ENCODE assay signal across 11 mouse cellular contexts in the genomic region with DNA sequence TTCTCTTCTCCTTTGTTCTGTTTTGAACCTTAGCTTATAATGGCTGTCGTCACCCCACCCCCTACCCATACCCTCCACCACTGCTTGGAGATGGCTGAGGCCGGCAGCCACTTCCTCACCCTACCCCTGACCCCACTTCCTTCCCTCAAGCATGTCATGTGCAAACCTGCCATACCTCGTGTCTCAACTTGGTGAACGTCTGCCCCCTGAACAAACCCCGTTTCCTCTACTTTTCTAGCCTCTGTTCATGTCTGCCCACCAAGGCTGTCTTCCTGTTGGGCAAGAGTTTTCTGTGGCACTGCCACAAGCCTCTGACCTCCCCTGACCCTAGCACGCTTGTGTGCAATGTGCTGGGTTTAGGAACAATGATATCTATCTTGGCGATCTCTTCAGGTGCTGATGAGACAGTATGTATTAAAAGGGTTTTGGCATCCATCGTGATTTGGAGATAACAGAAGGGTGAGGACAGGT.
A peak's percentile ranks its signal among the peaks of the same experiment; 100 is the strongest.
DNase-seq lines count a peak whose midpoint lies in the region; ATAC-seq and TF ChIP-seq lines count a peak whose summit lies in the region.
"Had no signal": no experiment of that assay in that cellular context is flagged by ENCODE, and none has a peak within 500 bp of the region (broad histone marks: within the 10 kb centered on the region; RNA-seq: fewer than 3 reads in every experiment).

No protein-coding gene starts in this region.

- peaks cover 16% of the 10 kb centered on the region for H3K4me1 ChIP-seq in liver, adult 2 months (ENCODE audit: control insufficient read depth, insufficient read depth, low read length)
- H3K4me1 ChIP-seq in megakaryocyte, embryonic 14.5 days, result peaks cover 49% of the 10 kb centered on the region
- H3K4me1 ChIP-seq in neural tube, embryonic 15.5 days, result no peaks in the 10 kb centered on the region

- no peak overlapping the region for H3K4me2 ChIP-seq in neural tube, embryonic 15.5 days
- H3K4me2 ChIP-seq: hindbrain, embryonic 13.5 days; limb, embryonic 12.5 days had no signal

- no peak overlapping the region for H3K9ac ChIP-seq in liver, adult 2 months (ENCODE audit: low read depth, low read length)
- no peak overlapping the region for H3K9ac ChIP-seq in neural tube, embryonic 15.5 days (replicated peaks)
- H3K9ac ChIP-seq: hindbrain, embryonic 13.5 days; limb, embryonic 12.5 days had no signal

- no peaks in the 10 kb centered on the region for H3K9me3 ChIP-seq in megakaryocyte, embryonic 14.5 days
- no peaks in the 10 kb centered on the region for H3K9me3 ChIP-seq in neural tube, embryonic 15.5 days (replicated peaks)
- H3K9me3 ChIP-seq: hindbrain, embryonic 13.5 days; limb, embryonic 12.5 days had no signal

- ATAC-seq in neural tube, embryonic 15.5 days (ENCODE audit: low FRiP score), result no peak

- DNase-seq in urinary bladder, postnatal 14 days (ENCODE audit: low spot score), result peak; percentile 8
- DNase-seq in urinary bladder, postnatal 4 days (ENCODE audit: low spot score in 2 of 2), result no peak
- peak; percentile 97 for DNase-seq in liver, adult 2 months (ENCODE audit: extremely low read depth, low read depth, low spot score)
- peak; percentile 63 for DNase-seq in thymus, postnatal 4 days
- DNase-seq in cerebellum, adult 9-10 months, result no peak
- no peak for DNase-seq in embryo, embryonic 10.5 days (ENCODE audit: low spot score)
- DNase-seq: right cerebral cortex, postnatal 25 days had no signal

- H3K79me2 ChIP-seq in liver, adult 2 months (ENCODE audit: control insufficient read depth, insufficient read depth, low read length), result no peaks in the 10 kb centered on the region

- WGBS in liver, adult 2 months, result 32% methylated on average over 8 of the region's 8 CpGs
- 89% methylated on average over 8 of the region's 8 CpGs for WGBS in neural tube, embryonic 15.5 days

- no peaks in the 10 kb centered on the region; the same call in 1 of the 2 replicates for H3K36me3 ChIP-seq in liver, adult 2 months (ENCODE audit: control insufficient read depth, insufficient read depth, low read length)
- H3K36me3 ChIP-seq in megakaryocyte, embryonic 14.5 days (replicated peaks; ENCODE audit: low read length), result peaks cover 36% of the 10 kb centered on the region
- H3K36me3 ChIP-seq in neural tube, embryonic 15.5 days, result no peaks in the 10 kb centered on the region
- H3K36me3 ChIP-seq: hindbrain, embryonic 13.5 days; limb, embryonic 12.5 days had no signal

- TF ChIP-seq CTCF in liver, adult 2 months (IDR thresholded peaks at IDR 0.05; ENCODE audit: low read depth, low read length), result no peak

- no peak overlapping the region for H3K4me3 ChIP-seq in liver, adult 2 months (ENCODE audit: insufficient read depth, low read depth, low read length)
- peak overlapping the region; percentile 43 for H3K4me3 ChIP-seq in megakaryocyte, embryonic 14.5 days (replicated peaks)
- no peak overlapping the region for H3K4me3 ChIP-seq in neural tube, embryonic 15.5 days (replicated peaks)
- H3K4me3 ChIP-seq: hindbrain, embryonic 13.5 days; limb, embryonic 12.5 days had no signal

- no peaks in the 10 kb centered on the region for H3K27me3 ChIP-seq in liver, adult 2 months (ENCODE audit: control insufficient read depth, insufficient read depth, low read length)
- no peaks in the 10 kb centered on the region for H3K27me3 ChIP-seq in megakaryocyte, embryonic 14.5 days (replicated peaks)
- no peaks in the 10 kb centered on the region for H3K27me3 ChIP-seq in neural tube, embryonic 15.5 days (replicated peaks)
- H3K27me3 ChIP-seq: hindbrain, embryonic 13.5 days; limb, embryonic 12.5 days had no signal

- H3K27ac ChIP-seq in liver, adult 2 months (replicated peaks; ENCODE audit: insufficient read depth, low read depth, low read length), result peak overlapping the region; percentile 14; the same call in 1 of the 2 replicates
- H3K27ac ChIP-seq in neural tube, embryonic 15.5 days (replicated peaks), result no peak overlapping the region
- H3K27ac ChIP-seq: hindbrain, embryonic 13.5 days; limb, embryonic 12.5 days had no signal

- no peak for TF ChIP-seq POLR2A in liver, adult 2 months (IDR thresholded peaks at IDR 0.05; ENCODE audit: extremely low read depth, insufficient read depth, low read length)

Comparison
In these comparisons a context has a peak if more than half of its experiments do, and no peak if none do; other contexts are left out.
1. DNase-seq: peak in urinary bladder, postnatal 14 days (single experiment), liver, adult 2 months (single experiment) and thymus, postnatal 4 days (single experiment); none in urinary bladder, postnatal 4 days (0 of 2), cerebellum, adult 9-10 months (single experiment) and embryo, embryonic 10.5 days (single experiment).